Mouse (Mus musculus) cerebellum, postnatal 25 days (tissue): ENCODE measurements around the gene Nfu1.
A peak's percentile ranks its signal among the peaks of the same experiment; 100 is the strongest.

Experiments used
- DNase-seq, 2 experiments: peaks; one replicate each; pipeline ENCODE4 v3.0.0; 2021; ENCODE audit warnings: mixed read lengths in 2 of 2

The Nfu1 gene

DNA sequence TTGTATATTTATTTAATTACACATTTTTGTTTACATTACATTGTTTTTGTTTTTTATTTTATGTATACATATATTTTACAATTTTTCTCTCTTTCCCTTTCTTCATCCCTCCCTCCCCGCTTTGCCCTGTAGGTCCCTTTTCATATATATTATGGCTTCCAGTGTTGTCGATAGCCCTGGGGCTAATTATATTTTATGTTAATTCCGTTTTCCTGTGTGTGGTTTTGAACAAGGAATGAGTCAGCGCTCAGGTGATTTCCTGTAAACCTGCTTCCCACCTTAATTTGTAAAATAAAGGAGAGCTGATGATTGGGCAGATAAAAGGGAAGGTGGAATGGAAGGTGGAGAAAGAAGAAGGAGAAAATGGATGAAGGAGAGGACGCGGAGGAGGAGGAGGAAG, at the start of gene Nfu1:
Gene Nfu1 (plus strand): TSS at position 350 of the 400 bp plus-strand sequence.
- DNase-seq, result no peak

DNA sequence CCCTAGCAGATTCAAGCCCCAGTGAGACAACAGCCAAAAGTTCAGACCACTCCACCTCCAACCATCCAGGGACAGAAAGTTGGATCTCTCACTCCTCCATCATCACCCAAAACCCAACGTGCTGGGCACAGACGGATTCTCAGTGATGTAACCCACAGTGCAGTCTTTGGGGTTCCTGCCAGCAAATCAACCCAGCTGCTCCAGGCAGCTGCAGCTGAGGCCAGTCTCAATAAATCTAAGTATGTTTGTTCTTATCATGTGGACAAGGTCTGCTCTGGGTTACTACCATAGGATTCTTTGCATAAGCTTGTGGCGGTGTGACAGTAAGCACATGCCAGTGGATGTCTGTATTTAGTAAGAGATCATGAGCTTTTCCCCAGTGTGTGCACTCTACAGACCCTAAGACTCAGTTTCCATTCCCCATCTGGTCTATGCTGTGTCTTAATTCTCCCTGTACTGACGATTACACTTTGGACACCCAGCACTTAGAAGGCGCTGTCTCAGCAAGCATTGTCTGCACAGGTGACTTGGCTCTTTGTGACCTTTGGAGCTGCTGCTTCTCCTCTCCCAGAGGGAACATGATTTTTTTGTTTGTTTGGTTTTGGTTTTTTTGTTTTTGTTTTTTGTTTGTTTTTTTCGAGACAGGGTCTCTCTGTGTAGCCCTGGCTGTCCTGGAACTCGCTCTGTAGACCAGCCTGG, 44.9 kb upstream of the Nfu1 start:
- DNase-seq, result no peak

DNA sequence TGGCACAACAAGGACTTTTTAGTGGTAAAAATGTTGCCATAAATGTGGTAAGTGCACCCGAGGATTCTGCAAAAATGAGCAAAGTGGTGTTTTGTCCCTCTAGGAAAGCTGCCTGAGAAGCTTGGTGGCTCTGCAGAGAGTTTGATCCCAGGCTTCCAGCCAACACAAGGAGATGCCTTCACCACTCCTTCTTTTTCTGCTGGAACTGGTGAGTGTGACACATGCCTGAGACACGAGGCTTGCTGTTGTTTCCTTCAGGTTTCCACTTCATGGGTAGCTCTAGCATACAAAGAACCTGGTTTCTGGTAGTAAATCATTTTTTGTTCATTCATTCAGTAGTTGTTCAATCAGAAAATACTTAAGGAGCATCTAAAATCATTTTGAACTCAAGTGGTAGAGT, 41.9 kb upstream of the Nfu1 start:
- no peak for DNase-seq

GRCm38 (mm10) chr6:86973956-86974355, 35.1 kb upstream of the Nfu1 start:
- no peak for DNase-seq

DNA sequence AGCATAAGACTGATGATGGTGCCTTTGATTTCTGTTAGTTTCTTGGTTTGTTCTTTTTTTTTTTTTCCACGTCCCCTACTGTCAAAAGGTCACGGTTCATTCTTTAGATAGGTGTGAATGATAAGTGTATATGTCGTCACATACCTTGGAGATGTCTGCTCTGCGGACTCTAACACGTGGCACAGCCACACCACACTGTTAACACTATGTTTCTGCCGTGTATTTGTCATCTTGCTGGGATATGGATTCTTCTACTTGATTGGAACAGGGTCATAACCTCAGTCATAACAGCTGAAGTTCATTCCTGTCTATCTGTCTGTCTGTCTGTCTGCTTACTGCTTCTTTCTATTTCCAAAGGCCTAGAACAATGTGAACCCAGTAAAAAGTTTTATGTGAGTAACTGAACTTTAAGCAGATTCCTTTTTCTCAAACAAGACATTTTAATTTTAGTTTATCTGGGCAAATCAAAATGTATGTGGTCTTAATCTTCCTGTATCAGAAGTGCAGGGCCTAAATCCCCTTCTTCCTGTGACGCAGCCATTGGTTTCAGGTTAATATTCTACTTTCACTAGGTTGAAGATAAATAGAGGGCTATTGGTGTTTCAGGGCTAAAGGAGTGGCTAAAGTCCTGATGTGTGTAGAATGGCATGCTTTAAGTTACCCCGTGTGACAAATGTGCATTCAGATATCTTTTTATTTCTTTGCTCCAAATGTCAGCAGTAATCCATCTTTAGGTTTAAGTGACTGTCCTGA, 30.7 kb upstream of the Nfu1 start:
- DNase-seq, result no peak

DNA sequence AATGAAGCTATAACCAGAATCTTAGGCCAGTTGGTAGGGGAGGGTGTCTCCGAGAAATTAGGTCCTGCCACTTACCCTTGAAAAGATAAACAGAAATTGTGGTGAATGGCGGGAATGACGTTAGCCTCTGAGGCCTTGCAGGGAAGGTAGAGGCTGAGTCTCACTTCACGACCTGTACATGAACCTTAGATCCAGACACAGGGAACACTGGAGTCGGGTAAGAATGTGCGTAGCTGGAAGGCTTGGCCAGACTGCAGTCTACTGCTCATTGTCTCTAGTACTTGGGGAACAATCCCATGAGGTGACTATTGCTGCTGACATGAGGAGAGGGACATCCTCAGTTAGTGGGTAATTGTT, 30.1 kb upstream of the Nfu1 start:
- DNase-seq, result no peak

DNA sequence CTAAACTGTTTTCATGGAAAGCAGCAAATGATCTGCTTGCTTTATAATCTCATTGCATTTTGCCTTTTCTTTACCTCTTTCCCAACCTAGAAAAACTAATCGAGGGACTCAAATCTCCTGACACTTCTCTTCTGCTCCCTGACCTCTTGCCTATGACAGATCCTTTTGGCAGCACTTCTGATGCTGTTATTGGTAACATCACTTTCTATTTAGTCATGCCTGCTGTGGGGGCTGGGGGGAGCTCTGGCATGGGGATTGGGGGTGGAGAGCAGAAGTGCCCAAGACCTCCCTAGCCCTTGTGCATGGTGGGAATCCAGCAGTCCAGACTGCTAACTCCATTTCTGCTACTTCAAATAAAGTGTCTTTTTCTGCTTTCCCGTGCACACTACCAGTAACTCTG, 27.8 kb upstream of the Nfu1 start:
- no peak for DNase-seq

DNA sequence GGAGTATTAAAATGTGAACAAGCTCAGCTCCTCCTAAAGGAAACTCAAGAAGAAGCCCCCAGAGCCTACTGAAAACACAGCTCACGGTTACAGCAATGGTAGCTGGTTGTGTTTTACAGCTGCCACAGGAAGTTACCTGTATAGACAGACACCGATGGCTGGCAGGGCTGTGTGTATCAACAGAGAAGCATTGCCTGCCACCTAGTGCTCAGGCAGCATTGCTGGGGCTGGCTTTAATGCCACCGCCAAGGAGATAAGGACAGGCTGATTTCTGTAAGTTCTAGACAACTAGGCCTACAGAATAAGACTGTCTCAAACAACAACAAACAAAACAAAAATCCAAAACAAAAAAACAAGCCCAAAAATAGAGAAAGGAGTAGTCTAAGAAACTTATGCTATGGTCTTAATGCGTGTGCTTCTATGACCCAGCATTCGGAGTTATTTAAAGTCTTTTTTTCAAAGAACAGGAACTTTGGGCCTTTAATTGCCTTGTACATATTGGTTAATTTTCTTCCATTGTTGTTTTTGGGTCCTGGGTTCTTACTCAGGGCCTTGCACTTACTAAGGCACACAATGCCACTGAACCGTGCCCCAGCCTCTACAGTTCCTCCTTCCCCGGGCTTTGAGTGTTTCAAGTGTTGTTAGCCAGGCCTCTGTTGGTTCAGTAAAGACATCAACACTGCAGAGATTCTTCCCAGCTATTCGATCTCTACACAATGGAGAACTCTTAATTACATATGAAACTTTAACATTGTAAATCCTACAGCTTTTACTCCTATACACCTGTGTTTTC, 23.5 kb upstream of the Nfu1 start:
- DNase-seq, result no peak

- DNase-seq, result no peak
These were observed 19.5 kb upstream of the Nfu1 start for GRCm38 (mm10) chr6:86989576-86989975.

DNA sequence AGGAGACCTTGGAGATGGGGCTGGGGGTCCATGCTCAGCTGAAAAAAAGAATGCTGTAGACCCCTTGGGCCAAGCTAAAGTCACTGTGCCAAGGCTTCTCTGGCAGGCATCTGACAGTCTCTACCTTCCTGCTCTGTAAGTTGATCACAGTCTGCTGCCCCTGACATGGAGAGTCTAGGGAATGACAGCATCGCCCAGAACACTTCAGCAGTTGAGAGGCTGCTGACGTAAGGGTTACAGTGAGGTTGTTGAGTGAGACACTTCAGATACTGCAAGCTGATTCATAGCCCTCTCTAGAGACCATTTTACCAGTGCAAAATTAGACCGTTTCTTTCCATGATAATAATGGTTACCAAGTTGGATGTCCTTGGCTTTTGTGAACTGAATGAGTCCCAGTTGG, 18.0 kb upstream of the Nfu1 start:
- DNase-seq, result no peak

- no peak for DNase-seq
These were observed 16.7 kb upstream of the Nfu1 start for GRCm38 (mm10) chr6:86992349-86992748.

DNA sequence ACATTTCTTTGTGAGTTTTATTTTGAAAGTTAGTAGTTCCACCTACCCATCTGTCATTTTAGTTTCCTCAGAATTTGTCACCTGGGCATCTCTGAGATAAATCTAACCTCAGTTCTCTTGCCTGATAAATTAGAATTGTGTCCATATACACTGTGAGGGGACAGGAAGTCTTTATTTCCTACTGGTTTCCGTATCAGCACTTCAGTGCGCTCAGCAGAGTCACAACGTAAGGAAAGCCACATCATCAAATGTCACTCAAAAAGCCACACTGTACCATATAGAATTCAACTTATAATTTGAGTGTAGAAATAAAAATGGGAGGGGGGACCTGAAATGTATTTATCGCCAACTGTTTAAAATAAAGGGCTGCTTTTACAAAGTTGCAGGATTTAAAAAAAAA, 14.8 kb upstream of the Nfu1 start:
- DNase-seq, result no peak

- peak; percentile 74 to 83 for DNase-seq
These were observed 12.3 kb upstream of the Nfu1 start for GRCm38 (mm10) chr6:86996629-86997307.

DNA sequence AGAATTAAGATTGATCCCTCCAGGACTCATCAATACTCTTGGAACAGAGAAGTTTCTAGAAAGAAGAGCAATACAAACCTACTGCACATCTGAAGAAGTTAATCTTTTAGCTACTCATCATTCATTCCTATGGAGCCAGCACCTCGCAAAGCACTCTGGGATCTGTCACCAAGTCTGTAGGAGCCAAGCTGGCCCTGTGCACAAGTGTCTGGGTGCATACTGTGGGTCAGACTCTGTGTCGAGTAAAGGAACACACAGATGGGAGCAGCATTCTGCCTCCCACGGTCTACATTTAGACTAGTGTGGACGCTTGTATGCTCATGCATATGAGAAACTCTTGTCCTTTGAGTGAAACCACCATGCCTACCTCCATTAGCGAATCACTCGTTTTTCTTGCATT, 11.7 kb upstream of the Nfu1 start:
- no peak for DNase-seq

- DNase-seq, result no peak
These were observed 7.0 kb upstream of the Nfu1 start for GRCm38 (mm10) chr6:87001995-87002394.

DNA sequence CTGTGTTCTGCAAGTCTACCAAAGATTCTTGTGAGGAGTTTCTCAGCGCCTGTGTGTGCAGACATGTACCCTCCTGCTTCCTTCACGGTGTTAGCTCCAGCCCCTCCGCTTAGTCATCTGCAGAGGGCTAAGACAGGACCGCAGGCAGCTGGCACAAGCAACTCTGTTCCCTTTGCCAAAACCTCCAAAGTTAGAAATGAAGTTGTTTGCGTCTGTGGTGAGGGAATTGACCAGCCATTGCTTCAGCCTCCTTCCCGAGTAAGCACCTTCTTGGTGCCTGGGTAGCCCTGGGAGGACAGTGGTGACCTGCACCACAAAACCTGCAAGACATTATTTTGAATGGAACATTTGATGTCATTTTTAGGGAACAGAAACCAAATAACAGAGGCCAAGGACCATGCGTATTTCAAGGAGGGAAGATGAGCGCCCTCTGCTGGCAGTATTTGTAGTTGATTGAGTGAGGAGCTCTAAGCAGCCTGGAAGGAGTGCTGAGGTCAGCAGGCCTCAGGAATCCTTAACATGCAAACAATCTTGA, 6.4 kb upstream of the Nfu1 start:
- peak; percentile 78 to 89 for DNase-seq

DNA sequence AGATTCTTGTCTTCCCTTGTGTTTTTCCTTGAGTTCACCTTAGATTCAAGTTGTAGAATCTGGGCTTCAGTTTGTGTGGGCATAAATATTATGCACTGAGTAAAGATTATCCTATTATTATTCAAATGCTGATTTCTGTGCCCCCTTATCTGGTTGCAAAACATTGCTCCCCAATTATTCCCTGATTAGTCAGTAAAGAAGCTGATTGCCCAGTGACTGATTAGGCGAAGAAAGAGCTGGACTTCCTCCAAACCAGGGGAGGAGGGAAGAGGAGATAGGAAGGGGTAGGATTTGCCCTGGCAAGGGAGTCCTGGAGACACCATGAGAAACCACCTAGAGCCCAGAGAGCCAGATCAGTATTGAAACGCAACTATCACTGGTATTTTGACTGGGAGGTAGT, 4.9 kb upstream of the Nfu1 start:
- DNase-seq, result no peak

DNA sequence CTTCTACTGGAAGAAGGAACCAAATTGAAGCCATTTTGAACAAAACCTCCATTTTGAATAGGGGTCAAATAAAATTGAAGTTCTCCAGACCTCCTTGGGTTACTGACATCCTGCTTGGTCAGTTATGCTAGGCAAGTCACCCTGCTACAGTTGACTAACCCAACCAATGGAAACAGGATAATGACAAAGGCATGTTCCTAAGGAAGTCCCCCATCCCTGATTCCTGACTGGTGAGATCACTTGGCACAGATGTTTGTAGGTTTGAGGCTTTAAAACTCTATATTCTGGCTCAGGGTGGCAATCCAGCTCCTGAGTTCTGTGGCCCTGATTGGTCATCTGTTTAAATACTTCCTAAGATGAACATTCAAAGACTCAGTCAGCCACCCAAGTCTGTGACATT, 3.5 kb upstream of the Nfu1 start:
- DNase-seq, result no peak

- DNase-seq, result peak; percentile 95 to 97
These were observed 774 bp downstream of the Nfu1 start for GRCm38 (mm10) chr6:87009692-87010328.

DNA sequence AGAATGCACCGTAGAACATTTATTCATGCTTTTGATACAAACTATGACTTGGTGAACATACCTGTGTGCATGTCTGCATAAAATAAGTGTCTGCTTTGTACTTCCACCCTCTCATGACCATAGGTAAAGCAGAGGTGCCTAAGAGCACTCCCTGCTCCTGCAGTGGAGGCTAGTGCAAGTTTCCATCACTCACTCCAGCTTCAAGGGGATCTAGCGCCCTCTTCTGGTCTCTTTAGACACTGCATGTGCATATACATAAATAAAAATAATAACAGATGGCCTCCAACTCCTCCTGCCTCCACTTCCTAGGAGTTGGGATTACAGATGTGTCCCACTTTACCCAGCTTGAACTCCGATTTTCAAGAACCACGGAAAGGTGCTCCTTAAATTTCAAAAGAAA, 7.9 kb downstream of the Nfu1 start:
- peak in 1 of 2 experiments; percentile 54 for DNase-seq

DNA sequence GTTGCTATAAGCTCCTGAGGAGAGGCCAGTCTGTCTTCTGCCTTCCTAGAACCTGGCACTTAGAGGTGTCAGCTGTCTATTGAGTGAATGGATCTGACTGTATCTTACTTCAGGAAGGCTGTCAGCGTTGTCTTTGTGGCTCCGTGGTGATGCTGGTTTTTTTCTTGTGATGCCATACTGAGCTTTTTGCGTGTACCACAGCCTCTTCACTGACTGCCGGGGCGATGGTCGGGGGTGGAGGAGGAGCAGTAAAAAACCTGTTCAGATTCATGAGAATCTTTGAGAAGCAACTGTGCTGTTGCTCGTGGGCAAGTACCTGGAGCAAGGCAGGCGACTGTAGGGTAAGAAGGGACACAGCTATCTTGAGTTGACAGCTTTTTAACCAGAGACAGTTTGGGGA, 9.8 kb downstream of the Nfu1 start:
- DNase-seq, result no peak

DNA sequence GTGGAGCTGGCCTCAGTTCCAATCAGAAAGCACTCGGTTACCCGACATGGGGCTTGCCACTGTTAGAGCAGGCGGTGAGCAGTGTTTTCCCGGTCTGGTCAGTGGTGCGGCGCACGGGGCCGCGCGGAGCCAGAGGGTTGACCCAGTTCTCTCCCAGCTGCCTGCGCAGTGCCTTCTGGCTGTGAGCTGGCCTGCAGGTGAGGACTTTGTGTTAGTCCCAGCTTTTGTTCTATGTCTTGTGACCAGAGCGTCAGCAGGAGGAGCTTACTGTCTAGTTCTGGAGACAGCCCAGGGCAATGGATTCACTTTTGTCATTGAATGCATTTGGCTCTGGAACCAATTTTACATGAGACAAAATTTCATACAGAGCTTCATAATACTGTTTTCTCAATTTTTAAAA, 12.8 kb downstream of the Nfu1 start:
- DNase-seq, result no peak

DNA sequence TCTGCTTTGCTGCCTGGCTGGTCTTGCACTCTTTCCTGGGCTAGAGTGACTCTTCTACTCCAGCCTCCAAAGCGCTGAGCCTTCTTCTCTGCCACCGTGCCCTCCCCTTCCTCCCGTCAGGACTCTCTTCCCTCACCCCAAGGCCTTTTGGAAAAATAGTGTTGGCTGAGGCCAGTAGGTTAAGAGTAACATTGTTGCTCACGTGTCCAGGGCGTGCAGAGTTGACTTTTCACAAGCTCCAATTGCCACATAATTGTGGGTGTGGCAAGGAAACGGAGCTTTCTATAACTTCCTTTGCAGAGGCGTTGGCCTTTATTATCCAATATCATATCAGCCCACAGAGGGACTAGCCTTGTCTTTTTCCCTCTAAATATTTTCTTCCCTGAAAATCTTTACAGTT, 17.9 kb downstream of the Nfu1 start:
- no peak for DNase-seq
